Mouse (Mus musculus) small intestine, adult 2 months (tissue): Measurements from ENCODE around the gene Epb41l5. TPM values are rescaled to one million over a fixed set of nuclear protein-coding genes. Genes with fewer than 3 reads are reported as not detected.

Experiments
- H3K27ac ChIP-seq: fragments of 200-500 bp; 2 replicates; pipeline ENCODE4 v1.5.1; 2012; ENCODE audit warnings: low read depth, low read length, control low read depth, inconsistent platforms; ENCODE audit not compliant: insufficient read depth
- H3K27me3 ChIP-seq: fragments of 200-500 bp; 2 replicates; pipeline ENCODE4 v1.6.1; 2012; ENCODE audit warnings: mild to moderate bottlenecking, moderate library complexity, low read length, inconsistent platforms; ENCODE audit not compliant: control insufficient read depth, insufficient read depth
- H3K36me3 ChIP-seq: fragments of 200-500 bp; 2 replicates; pipeline ENCODE4 v1.6.1; 2012; ENCODE audit warnings: mild to moderate bottlenecking, low read length, control low read depth, inconsistent platforms; ENCODE audit not compliant: control insufficient read depth, insufficient read depth
- H3K4me1 ChIP-seq: fragments of 200-500 bp; 2 replicates; pipeline ENCODE4 v1.6.1; 2012; ENCODE audit warnings: low read length, inconsistent platforms, mixed read lengths; ENCODE audit not compliant: control insufficient read depth, insufficient read depth, insufficient read length
- H3K4me3 ChIP-seq: fragments of 200-500 bp; 2 replicates; pipeline ENCODE4 v1.5.1; 2012; ENCODE audit warnings: low read depth, mild to moderate bottlenecking, control low read depth, inconsistent platforms, low read length, moderate library complexity
- CTCF ChIP-seq: fragments of 200-500 bp; IDR thresholded peaks from 2 replicates; pipeline ENCODE4 v1.5.1; 2012; ENCODE audit warnings: low read depth, mild to moderate bottlenecking, control low read depth, inconsistent platforms, low read length, moderate library complexity, mixed read lengths; ENCODE audit not compliant: insufficient replicate concordance, insufficient read length; ENCODE audit errors: extremely low read depth
- POLR2A ChIP-seq: fragments of 200-500 bp; IDR thresholded peaks from 2 replicates; pipeline ENCODE4 v1.6.1; 2012; ENCODE audit warnings: low read depth, mild to moderate bottlenecking, control low read depth, inconsistent platforms, low read length, moderate library complexity
- WGBS: fragments of 180-500 bp; shearing (Covaris S2); methylation state at CpG from one replicate; pipeline ENCODE4 v1.1.7; 2018; 5-methylcytosine and 5-hydroxymethylcytosine counted together
- polyA plus RNA-seq: library from polyadenylated mRNA; depleted of rRNA; stranded (reverse); fragments of >200 nt; gene quantifications from 2 replicates; pipeline ENCODE4 v1.2.3, GENCODE M21; 2012

The Epb41l5 gene
- polyA plus RNA-seq, 1 experiment, result 2.2 TPM

GRCm38 (mm10) chr1:119596954-119597480 lies 51.8 kb downstream of the Epb41l5 start:
- TF ChIP-seq CTCF, result no peak
- no peak for TF ChIP-seq POLR2A
- Histone ChIP-seq H3K4me3 (no peak overlapping the region), H3K27me3 (no peaks in the 10 kb centered on the region), H3K36me3 (peaks cover 7% of the 10 kb centered on the region), H3K27ac (no peak overlapping the region), H3K4me1 (no peaks in the 10 kb centered on the region)
- WGBS, result 86% methylated on average over 3 of the region's 3 CpGs

GRCm38 (mm10) chr1:119590041-119590440 lies 58.8 kb downstream of the Epb41l5 start:
- TF ChIP-seq CTCF (no peak), POLR2A (no peak)
- Histone ChIP-seq H3K27me3 (no peaks in the 10 kb centered on the region), H3K27ac (no peak overlapping the region), H3K4me1 (no peaks in the 10 kb centered on the region), H3K4me3 (no peak overlapping the region), H3K36me3 (no peaks in the 10 kb centered on the region)
- WGBS, result 43% methylated on average over 2 of the region's 2 CpGs

GRCm38 (mm10) chr1:119584974-119585373 lies 63.8 kb downstream of the Epb41l5 start:
- TF ChIP-seq CTCF, result no peak
- TF ChIP-seq POLR2A, result no peak
- no peaks in the 10 kb centered on the region for H3K4me1 ChIP-seq
- no peaks in the 10 kb centered on the region for H3K27me3 ChIP-seq
- 82% methylated on average over 2 of the region's 2 CpGs for WGBS
- H3K27ac ChIP-seq, result no peak overlapping the region
- no peaks in the 10 kb centered on the region for H3K36me3 ChIP-seq
- no peak overlapping the region for H3K4me3 ChIP-seq

- Histone ChIP-seq H3K36me3 (no peaks in the 10 kb centered on the region), H3K4me1 (no peaks in the 10 kb centered on the region), H3K27me3 (no peaks in the 10 kb centered on the region), H3K27ac (no peak overlapping the region), H3K4me3 (no peak overlapping the region)
- TF ChIP-seq POLR2A (no peak), CTCF (no peak)
- WGBS, result 31% methylated on average over 1 of the region's 1 CpGs
Measured at GRCm38 (mm10) chr1:119570134-119570533, 78.7 kb downstream of the Epb41l5 start.

GRCm38 (mm10) chr1:119565531-119565930 lies 83.3 kb downstream of the Epb41l5 start:
- WGBS, result 37% methylated on average over 4 of the region's 4 CpGs
- TF ChIP-seq POLR2A, result no peak
- TF ChIP-seq CTCF, result no peak
- H3K27ac ChIP-seq, result no peak overlapping the region
- H3K4me1 ChIP-seq, result no peaks in the 10 kb centered on the region
- H3K27me3 ChIP-seq, result no peaks in the 10 kb centered on the region
- no peaks in the 10 kb centered on the region for H3K36me3 ChIP-seq
- no peak overlapping the region for H3K4me3 ChIP-seq

GRCm38 (mm10) chr1:119557641-119558395 lies 91.0 kb downstream of the Epb41l5 start:
- TF ChIP-seq CTCF, result no peak
- no peak for TF ChIP-seq POLR2A
- H3K27ac ChIP-seq, result 0 out of 2 replicates have a peak overlapping the region, but pooled peaks have one; percentile 27
- no peaks in the 10 kb centered on the region for H3K4me1 ChIP-seq
- no peak overlapping the region for H3K4me3 ChIP-seq
- WGBS, result 77% methylated on average over 4 of the region's 4 CpGs
- no peaks in the 10 kb centered on the region for H3K36me3 ChIP-seq
- no peaks in the 10 kb centered on the region for H3K27me3 ChIP-seq

GRCm38 (mm10) chr1:119555651-119556050 lies 93.1 kb downstream of the Epb41l5 start:
- H3K27me3 ChIP-seq, result no peaks in the 10 kb centered on the region
- WGBS, result 60% methylated on average over 5 of the region's 5 CpGs
- no peak overlapping the region for H3K27ac ChIP-seq
- H3K4me3 ChIP-seq, result no peak overlapping the region
- H3K36me3 ChIP-seq, result no peaks in the 10 kb centered on the region
- TF ChIP-seq CTCF (no peak), POLR2A (no peak)
- no peaks in the 10 kb centered on the region for H3K4me1 ChIP-seq

- H3K27me3 ChIP-seq, result no peaks in the 10 kb centered on the region
- H3K4me3 ChIP-seq, result no peak overlapping the region
- TF ChIP-seq CTCF, result no peak
- no peak for TF ChIP-seq POLR2A
- H3K27ac ChIP-seq, result no peak overlapping the region
- H3K4me1 ChIP-seq, result no peaks in the 10 kb centered on the region; the same call in 1 of the 2 replicates
- WGBS, result 98% methylated on average over 1 of the region's 1 CpGs
- H3K36me3 ChIP-seq, result no peaks in the 10 kb centered on the region
Measured at GRCm38 (mm10) chr1:119551651-119552050, 97.1 kb downstream of the Epb41l5 start.
